Mouse (Mus musculus) CH12F3 (cell line): ENCODE results near the gene Hipk1.
"Not testable (repeated sequence)": the region's sequence is repeated elsewhere in the genome, so short reads cannot be mapped to it uniquely, and the experiment has no call there.

Source experiments
- in situ Hi-C: fragments of 300-500 bp; cut with MboI; formaldehyde crosslinking; loops from 2 replicates; pipeline ENCODE4 v1.14.3; 2020; ENCODE audit warnings: low sequenced_read_pairs

Hipk1 gene

DNA sequence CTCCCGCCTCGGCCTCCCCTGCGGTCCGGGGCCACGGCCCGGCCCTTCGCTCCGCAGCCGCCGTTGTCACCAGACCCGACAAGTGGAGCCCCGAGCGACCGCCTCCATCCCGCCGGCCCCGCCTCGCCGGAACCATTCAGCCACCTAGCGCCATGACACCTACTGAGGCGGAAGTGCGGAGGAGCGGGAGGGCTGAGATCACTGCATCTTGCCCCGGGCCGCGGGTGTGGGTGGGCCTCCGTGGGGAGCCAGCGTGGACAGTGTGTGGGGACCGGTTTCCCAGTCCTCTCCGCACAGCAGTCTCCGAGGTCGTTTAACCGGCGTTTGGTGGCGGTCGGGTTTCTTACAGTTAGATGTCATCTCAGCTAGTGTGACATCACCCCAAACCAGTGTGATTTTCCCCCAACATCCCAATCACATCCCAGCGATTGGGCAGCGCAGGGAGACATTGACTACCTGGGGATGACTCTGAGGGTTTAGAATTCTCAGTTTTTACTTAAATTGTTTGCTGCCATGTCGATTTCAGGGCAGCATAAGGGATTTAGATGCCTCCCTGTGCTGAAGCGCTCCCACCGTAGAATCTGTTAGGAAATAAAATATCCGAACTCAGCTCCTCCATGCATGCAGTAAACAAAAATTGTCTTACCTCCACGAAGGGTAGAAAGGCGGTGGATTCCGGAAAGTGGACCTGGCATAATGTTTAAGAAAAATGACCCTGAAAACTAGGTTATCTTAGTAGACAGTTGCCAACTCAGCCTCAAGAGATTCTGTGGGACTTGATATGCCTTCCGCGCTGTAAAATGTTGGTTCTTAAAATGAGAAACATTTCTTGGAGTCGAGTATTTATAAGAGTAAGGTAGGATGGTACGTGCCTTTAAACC lies at the start of gene Hipk1:
TSS of gene Hipk1 (minus strand) at position 334 of the 881 bp plus-strand sequence.
- in situ Hi-C loops: no loop called here

DNA sequence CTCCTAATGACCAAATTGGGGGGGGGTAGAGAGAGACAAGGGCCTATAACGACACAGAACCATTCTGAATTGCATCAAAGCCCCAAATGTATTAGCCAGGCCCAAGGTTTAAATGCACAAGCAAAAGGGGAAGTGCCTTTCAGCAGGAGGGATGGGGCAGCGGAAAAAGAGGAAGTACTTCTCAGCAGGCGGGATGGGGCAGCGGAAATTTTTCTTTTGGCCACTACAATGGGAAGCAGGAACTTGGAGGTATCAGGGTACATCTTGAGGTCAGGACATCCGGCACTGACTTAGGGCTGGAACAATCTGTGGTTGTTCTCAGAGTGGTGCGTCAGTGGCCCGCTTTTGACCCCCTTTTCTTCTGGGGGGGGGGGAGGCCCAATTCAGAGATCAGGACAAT lies 49.6 kb upstream of the Hipk1 start:
- in situ Hi-C loops: not testable (repeated sequence)

DNA sequence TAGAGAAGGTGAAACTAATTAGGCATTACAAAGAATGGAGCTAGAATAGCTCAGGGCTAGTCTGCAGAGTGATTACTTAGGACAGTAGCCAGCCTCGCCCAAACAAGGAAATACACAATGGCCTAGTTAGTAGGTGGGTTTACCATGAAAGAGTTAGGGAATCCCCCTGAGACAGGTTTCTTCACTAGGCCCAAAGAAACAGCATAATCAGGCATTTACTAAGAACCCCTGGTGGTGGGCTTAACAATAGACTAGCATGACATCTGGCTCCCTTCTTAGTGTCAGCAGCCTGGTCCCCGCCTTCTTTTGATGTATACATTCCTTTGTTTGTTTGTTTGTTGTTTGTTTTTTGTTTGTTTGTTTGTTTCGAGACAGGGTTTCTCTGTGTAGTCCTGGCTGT lies 48.8 kb upstream of the Hipk1 start:
- in situ Hi-C loops: not testable (repeated sequence)

DNA sequence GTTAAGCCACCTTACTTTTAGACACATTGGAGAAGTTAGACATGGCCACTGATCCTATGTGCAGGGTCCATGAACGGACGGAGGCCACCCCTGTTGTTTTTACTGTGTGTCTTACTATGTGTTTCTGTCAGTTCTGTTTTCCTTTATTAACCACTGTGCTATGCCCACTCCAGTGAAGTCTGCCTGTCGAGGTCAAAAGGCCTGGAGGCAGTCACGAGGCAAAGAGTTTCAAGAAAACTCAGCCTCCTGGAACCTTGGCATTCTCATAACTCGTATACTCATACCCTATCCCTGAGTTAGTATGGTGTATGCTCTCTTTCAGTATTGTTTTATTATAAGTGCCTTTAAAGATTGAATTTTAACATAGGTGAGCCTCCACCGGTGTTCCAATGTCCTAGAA lies 48.3 kb upstream of the Hipk1 start:
- in situ Hi-C loops: no loop called here

DNA sequence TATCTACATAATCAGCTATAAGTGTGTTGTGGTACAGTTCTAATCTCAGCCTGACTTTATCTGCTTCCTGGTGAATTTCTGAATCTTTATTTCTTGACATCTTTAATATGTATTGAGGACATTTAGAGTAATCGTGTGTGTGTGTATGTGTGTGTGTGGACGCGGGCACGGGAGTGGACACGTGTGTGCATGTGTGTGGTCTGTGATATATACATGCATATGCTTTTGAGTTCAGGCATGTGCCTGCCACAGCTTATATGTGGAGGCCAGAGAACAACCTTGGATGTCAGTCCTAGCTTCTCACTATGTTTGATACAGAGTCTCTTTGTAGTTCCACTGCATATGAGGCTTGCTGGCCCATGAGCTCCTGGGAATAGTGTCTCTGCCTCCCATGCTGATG lies 45.1 kb upstream of the Hipk1 start:
- in situ Hi-C loops: no loop called here

DNA sequence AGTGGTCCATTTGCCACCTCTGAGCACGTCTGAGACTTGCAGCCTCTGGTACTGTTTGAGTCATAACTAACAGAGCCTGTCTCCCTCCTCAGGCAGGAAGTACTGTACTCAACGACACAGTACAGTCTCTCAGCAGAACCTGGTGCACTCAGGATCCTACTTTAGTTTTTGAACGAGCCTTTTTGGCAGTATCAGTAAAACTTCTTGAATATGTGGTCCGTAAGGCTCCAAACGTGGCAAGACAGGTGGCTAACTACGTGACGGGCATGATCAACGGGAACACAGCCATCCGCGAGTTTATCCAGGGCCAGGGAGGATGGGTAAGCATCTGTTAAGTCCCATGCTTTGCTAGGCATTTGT lies 44.6 kb upstream of the Hipk1 start:
- in situ Hi-C loops: no loop called here

DNA sequence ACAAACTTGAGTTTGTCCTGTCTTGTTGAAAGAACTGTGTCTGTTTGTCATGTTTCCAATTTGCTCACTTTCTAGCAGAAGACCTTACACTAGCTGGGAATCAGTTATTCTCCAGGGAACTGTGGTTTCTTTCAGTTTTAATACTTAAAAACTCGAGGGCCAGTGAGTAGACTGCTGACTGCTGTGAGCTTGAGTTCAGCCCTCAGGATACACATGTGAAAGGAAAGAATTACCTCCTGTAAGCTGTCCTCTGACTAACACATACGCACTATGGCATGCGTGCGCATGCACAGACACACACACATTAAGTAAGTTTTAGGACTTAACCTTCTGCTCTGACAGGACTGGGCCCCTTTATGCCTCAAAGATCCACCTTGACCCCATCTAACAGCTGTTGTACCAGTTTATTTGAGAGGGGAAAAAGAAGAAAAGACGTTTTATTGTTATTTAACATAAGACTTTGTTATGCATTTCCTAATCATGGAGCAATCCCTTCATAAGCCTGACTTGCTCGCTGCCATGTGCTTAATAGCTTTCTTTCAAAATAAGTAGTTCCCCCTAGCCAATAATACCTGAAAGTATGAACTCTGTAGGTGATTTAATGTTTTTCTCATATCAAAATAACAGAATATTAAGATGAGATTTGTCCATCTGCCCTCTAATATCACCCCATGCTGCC lies 44.0 kb upstream of the Hipk1 start:
- in situ Hi-C loops: no loop called here

DNA sequence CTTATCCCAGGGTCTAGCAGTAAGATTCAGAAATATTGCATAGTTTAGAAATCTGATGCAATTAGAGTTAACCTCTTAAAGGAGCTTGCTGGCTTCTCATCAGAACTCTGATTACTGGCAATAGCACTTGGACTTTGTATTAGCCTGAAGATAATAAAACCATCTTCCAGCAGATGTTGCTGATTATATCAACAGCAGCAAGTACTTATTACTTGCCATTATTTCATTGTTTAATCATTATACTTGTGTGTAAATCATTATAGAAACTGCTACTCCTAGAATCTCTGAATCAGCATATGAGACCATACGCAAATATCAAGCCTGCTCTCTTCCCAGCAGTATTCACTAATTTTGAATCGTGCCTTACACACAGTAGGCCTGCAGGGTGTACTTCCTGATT lies 42.6 kb upstream of the Hipk1 start:
- in situ Hi-C loops: no loop called here

DNA sequence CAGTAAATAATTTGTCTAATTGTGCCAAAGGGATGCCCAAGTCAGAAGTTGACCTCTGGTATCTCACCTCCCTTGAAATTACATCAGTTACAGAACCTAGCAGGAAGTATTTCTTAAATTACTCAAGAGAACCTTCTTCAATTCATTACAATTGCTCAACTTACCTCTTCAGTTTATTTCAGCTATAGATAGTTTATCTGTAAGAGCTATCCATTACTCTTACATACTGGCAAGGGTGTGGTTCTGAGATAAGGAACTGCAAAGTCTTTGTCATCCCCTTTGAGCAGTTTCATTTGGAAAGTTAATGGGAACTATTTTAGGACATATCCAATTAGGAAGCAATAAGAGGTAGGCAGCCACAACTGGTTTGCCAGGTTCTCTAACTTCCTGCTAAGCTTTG lies 41.1 kb upstream of the Hipk1 start, which contains the start of gene Bcl2l15:
TSS of gene Bcl2l15 (plus strand) at position 176 of the 400 bp plus-strand sequence.
- in situ Hi-C loops: no loop called here

DNA sequence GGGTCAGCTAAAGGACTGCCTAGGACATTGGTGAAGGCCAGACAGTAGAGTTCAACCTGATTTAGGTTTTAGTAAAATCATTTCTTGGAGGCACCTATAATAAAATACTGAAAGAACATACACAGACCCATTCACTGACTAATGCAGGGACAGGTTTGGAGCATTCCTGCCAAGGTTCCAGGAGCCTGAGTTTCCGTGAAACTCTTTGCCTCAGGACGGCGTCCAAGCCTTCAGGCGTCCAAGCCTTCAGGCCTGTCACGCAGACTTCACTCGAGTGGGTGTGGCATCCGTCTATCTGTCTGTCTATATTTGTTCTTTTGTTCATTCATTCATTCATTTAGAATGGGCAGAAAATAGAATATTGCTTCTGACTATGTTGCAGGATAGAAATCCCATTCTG lies 39.8 kb upstream of the Hipk1 start:
- in situ Hi-C loops: no loop called here

DNA sequence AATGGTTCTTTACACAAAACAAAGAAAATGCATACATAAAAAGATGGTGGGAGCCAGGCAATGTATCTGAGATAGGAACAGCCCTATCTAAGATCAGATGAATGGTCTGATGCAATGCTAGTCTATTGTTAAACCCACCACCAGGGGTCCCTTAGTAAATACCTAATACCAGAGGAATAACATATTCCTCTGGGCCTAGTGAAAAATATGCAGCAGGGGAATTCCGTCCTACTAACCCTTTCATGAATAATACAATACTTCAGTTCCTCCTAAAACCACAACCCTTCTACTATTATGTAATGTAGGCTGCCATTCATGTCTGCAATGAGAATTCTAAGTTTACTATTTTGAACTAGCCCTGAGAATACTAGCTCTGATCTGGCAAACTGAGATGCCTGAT lies 39.3 kb upstream of the Hipk1 start:
- in situ Hi-C loops: not testable (repeated sequence)

DNA sequence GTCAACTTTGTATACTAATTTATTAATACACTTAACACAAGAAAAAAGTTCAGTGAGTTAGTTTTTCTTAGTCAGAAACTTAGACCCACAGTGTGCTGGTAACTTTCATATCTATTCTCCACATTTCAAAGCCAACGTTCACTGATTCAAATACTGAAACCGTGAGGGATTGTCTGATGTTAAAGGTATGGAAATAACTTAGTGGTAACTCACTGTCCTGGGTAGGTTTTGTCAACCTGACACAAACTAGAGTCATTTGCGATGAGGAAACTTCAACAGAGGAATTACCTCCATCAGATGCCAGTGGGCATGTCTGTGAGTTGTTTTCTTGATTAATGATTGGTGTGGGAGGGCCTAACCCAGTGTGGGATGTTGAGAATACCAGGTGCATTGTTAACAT lies 37.7 kb upstream of the Hipk1 start:
- in situ Hi-C loops: no loop called here

DNA sequence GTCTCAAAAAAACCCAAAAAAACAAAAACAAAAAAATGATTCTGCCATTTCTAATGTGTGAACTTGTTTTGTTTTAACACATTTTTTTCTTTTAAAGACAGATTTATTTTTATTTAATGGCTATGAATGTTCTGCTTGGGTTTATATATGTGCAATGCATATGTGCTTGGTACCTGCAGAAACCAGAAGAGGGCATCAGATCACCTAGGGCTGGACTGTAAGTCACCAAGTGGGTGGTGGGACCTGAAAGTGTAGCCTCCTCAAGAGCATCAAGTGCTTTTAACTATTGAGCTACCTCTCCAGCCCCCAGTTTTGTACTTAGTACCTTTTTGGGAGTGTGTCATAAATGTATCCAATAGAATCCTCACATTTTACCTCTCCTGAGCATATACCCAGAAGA lies 36.2 kb upstream of the Hipk1 start:
- in situ Hi-C loops: no loop called here

DNA sequence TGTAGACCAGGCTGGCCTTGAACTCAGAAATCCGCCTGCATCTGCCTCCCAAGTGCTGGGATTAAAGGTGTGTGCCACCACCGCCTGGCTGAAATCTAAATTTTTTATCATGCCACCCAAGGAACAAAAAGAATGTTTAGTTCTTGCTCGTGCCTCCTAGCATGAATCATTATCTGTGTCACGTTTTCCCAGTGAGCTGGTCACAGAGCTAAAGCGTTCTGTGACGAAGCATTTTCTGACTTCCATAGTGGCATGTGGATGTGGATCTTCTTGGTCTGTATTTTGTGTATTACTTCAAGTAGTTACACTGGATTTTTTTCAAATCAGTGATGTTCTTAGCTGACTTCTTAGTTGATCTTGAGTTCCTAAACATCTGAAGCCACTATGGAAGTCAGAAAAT lies 19.6 kb upstream of the Hipk1 start:
- in situ Hi-C loops: no loop called here

DNA sequence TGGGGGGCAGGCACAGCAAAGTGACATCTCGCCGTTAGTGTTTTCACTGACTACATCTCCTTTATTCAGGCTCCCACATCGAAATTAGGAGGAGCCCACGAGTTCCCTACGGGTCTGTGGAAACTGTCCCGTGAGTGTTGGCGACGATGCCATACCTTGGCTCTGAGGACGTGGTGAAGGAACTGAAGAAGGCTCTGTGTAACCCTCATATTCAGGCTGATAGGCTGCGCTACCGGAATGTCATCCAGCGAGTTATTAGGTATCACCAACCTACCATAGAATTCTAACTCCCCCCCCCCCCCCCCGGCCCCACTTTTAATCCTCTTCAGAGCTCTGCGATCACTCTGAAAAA lies 18.4 kb upstream of the Hipk1 start:
- in situ Hi-C loops: no loop called here

DNA sequence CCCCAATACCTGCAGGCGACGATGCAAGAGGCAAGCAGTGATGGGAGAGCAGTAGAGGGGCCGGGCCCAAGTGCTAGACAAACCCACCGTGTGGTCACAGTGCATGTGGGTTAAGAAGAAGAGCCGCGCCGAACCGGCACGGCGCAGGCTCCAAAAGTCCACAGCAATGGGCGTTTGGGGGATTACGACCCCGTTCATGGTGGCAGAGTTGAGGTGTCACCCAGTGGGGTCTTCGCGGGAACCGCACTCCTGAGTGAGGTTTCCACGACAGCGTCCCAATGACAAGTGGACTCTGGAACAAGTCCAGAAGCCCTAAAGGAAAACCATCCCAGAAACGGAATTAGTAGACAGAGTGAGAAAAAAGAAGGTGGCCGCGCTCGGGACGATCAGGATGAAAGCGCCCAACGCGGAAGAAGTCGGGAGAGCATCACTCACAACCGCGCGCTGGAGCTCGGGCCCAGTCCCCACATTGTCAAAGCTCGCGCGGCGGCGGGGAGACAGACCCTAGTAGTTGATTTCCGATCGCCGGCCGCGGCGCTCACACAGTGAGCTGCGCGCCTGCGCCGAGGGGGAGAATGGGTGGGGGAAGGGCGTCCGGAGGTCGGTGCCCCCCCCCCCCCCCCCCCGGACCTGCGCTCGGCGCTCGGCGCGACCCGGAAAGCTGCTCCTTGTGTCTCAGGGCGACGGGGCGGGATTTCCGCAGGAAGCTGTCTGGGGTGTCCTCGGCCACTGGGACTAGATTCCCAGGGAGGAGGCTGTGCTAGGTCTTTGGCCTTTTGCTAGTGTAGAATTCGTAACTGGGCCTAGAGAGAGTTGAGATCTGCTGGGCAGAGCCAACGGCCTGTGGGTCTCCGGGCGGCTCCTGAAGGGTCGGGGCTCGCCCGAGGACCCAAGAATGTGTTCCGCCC lies 17.8 kb upstream of the Hipk1 start, which contains the start of the genes Dclre1b, Ap4b1 and Gm43064:
TSS of gene Dclre1b (minus strand) at position 554 of the 908 bp plus-strand sequence.
TSS of gene Ap4b1 (plus strand) at position 630 of the 908 bp plus-strand sequence.
TSS of gene Gm43064 (plus strand) at position 683 of the 908 bp plus-strand sequence.
- in situ Hi-C loops: no loop called here

DNA sequence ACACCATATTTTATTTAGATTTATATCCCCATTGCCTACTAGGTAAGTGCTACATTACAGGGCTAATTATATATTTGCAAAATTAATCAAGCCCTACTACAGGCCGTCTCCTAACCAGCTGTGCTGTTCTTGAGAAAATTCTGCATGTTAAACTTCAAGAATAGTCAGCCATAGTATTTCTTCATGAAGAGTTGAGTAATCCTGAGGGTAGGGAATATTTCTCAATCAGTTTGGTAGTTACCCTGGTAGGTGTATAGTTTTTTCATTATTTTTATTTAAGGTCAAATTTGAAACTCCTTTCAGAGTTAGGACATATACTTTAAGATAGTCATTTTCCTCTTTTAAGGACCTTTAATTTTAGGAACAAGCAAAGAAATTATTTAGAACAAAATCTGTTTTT lies 14.3 kb upstream of the Hipk1 start:
- in situ Hi-C loops: no loop called here

DNA sequence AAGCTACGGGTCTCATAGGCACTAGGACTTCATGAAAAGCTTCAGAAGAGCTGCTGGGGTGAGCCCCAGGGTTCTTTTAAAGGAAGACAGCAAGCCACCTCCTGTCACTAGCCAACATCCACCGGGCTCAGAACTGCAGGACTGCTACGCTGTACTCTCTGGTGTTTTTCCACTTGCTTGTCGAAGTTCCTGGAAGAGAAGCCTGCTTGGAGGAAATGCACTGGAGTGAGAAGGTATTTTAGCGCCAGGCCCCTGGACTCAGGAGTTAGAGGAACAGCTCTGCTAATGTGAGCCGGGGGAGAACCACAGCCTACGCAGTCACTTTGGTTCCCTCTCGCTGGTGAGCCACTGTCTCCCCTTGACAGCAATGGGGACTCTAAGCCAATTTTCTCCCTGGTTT lies 11.5 kb upstream of the Hipk1 start:
- in situ Hi-C loops: no loop called here

DNA sequence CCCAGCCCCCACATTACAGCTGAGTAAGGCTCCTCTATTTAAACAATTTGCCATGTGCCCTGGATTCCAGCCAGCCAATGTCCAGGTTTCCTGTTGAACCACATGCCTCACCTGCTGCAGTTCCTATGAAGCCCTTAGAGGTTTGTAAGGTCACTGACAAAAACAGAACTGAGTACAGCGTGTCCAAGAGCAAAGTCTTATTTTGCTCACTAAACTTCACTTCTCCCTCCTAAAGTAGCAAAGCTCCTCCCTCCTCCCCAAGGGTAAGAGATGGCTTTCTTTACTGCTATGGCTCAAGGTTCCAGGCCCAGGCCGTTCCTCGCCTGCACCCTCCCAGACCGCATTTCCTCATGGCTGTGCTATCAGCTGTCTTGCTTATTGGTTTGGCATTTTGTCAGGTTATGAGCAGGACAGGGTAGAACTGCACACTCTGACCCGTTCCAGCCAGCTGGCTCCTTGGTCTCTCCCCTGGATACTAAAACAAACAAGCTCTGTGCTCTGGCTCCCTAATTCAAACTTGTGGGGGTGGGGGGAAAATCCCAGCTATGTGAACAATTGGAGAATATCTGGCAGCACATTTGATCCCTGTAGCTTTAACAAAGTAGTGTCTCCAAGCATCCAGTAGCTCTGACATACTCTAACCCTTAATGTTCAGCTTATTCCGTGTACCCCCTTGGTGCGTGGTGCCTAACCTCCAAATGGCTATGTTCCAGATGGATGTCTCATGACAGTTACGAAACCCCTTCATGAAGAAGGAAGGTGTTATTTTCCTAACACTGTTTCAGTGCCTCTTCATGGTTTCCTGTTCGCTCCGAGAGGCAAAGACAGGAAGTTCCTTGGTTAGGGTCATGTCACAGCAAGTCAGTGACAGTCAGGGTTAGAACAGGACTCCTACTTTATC lies 10.5 kb upstream of the Hipk1 start:
- in situ Hi-C loops: no loop called here

DNA sequence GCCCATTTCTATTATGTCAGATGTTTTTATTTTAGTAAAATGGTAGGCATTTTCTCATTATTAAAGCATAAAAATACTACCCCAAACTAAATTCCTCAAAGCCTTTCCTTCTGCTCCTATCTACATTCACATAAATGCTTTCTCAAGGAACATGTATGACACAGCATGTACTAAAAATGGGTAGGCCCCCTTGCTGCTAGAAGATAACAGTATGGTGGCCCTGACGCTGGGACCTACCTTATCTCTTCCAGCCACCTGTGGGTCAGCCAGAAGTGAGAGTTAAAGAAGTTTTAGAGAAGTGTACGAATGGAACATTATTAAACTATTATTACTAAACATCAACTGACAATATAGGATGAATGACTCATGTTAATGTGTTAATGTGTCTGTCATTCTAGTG lies 8.1 kb upstream of the Hipk1 start:
- in situ Hi-C loops: no loop called here
